Mouse (Mus musculus): Measurements from ENCODE around the gene Olfr67.

DNA sequence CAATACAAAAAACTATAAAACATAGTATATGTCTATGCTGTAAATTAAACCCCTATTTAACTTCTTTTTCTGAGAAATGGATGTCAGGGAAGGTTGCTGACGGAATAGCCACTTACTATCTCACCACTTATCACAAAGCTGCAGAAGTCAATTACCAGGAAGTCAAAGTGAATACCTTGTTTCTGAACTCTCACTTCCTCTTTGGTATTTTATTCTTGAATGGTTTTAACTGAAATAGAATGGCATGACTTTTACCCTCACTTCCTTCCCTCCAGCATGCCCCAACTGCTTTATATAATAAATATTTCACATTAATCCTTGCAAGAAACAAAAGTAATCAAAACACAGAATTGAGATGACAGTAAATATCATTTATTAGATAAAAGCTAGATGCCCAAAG, 20.6 kb upstream of the Olfr67 start:
- TF ChIP-seq CTCF (IDR thresholded peaks at IDR 0.05) = no peak
- TF ChIP-seq POLR2A (IDR thresholded peaks at IDR 0.05; ENCODE audit: insufficient read depth, low read depth, low read length) = no peak
- no peak for TF ChIP-seq EP300 (IDR thresholded peaks at IDR 0.05; ENCODE audit: insufficient read depth, low read depth, low read length)
